Mouse (Mus musculus): ENCODE measurements around the gene Armc9.

The Armc9 gene

DNA sequence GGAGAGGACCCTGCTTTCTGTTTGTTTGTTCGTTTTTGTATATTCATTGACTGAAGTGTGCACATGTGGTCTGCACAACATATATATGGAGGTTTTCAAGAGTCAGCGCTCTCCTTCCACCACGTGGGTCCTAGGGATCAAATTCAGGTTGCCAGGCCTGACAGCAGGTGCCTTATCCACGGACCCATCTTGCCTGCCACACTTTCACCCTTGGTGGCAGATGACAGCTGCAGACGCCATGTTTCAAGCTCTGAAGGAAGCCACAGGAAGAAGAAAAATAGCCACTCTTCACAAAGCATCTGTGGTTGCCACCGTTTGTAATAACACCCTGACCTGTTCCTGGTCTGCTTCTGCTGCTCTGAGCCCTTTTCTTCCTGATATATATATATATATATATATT is 130.7 kb downstream of the Armc9 start:
- no peak for DNase-seq

DNA sequence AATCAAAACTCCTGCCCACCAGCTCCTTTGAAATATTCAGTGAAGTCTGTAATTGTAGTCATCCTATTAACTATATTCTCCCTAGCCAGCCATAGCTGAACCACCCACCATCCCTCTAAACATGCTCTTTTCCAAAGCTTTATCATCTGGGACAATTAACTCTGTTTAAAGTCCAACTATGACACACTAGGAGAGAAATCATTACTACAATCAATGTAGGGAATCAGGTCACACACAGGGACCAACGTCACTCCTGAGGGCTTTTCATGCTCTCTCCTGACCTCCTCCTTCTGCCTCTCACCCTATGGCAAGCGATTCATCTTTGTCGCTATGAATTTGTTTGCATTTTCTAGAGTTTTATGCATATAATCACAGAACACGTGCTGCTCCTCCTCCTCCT is 132.9 kb downstream of the Armc9 start:
- DNase-seq: no peak

DNA sequence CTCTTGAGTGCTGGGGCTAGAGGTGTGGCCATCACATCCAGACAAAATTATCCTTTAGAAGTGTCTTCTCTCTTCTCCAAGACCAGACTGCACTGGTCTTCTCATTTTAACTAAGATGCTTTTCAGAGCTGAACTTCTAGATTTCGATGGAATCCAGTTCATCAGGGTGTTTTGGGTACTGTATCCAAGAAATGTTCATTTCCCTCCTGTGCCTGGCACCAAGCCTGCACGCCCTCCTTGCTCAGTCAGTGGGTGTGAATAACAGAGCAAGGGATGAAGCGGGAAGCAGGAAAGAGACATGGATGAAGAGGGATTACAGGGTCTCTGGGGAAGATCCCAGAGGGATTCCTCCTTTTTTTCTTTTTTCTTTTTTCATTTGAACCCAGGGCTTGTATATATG is 135.9 kb downstream of the Armc9 start:
- no peak for DNase-seq

DNA sequence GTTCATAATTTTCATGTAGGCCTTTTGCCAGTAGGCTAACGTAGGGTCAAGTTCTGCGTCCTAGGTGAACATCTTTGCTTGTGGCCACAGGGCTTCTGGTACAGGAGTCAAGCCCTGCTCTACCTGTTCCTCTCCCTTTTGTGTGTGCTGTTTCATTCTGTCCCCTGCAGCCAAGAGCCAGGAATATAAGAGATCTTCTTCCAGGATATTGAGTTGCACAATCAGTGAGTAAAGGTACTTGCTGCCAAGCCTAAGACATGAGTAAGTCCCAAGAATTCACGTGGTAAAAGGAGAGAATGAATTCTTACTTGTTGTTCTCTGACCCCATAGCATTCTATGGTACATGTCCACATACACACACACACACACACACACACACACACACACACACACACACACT is 138.5 kb downstream of the Armc9 start:
- DNase-seq: no peak

DNA sequence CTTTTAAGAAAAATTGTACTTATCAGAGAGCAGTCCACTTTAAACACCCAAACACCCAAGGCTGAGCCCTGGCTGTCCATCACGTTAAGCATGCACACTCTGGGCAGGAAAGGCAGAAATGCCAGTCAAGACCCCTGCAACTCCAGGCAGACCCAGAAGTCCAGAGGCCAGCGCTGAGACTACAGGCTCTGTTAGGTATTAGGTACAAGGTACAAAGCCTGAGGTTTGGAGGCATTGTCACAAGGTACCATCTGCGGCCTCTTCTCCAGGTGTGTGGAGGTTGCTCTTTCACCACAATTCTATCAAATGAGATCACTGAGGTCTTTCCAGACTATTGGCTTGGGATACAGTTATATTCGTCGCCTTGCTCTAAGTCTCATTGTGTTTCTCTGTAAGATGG is 139.3 kb downstream of the Armc9 start:
- peak; percentile 42 to 68 for DNase-seq

DNA sequence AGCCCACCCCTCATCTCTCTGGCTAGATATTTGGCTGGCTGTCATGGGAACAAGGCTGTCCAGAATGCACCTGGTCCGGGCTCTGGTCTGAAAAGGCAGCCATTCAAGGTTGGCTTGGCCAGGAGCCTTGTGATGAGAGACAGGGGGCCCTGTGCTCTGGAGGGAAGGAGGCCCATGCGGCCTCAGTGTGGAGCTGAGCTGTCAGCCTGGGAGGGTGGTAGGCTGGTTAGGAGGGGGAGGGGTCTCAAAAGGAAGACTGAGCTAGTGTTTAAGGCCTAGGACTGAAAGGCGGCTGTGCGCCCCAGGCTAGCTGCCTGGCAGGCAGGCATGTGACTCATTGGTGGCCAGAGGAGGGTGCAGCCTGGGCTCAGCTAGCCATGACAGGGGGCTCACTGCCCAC is 139.9 kb downstream of the Armc9 start:
- no peak for DNase-seq

DNA sequence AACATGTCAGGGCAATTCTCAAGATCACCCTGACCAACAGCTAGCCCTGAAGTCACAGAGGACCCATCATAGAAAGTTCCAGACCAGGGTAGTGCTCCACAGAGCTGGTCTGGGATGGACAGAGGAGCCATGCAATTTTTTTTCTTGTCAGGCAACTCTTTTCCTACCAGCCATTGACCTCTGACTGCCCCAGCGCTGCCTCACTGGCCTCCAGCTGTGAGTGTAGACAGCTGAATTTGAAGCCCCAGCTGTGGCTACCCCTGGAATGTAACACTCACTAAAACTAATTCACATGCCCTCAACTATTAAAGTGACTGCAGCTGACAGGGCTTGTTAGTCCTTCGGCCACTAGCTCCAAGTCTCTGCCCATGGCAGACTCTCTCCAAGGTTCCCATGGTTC is 145.5 kb downstream of the Armc9 start:
- no peak for DNase-seq

DNA sequence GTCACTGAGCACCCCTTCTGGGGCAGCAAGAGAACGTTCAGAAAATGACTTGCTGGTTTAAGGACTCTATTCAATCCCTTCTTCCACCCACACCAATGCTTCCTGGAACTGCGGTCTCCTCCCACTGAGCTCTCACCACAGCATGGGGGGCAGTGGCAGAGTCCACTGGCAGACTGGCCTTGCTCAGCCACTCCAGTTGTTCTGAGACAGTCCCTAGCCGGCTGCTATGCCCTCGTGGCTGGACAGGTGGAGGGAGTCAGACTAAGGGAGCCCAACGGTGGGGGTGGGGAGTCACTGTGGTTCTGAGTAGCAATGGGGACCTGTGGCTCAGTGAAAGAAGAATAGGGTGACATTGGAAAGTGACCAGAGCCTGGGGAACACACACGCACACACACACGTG is 146.2 kb downstream of the Armc9 start:
- DNase-seq: no peak

DNA sequence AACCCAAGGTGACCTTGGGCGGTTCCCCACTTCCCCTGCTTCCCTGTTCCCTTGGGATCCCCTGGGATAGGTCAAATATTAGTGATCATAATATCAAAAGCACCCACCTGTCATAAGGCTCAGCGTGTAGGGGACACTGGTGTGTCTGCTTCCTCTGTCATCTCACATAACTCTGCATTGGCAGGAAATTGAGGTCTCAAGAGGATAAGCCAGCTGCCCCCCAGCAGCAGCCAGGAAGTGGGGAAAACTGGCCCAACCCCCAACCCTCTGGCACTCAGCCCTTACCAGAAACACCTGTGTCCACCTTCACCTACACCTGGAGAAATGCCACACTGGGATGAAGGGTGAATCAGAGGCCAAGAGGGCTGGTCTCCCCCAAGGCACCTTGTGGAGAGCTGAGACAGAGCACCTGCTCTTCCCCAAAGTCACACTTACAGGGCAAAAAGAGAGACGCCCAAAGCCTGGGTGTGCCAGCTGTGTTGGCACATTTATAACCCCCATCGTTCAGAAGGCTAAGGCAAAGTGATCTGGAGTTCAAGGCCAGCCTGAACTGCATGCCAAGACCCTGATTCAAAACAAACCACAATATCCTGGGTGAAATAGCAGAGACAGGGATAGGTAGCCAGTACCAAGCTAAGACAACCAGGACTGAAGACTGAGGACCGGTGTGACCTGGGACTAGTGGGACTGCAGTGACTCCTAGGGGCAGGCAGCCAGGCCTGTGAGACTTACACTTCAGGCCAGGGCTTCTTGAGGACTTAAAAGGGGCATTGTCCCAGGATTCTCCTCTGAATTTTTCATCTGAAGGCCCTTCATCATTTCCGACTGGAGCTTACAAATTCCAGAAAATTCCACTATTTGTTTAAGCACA is 146.9 kb downstream of the Armc9 start:
- no peak for DNase-seq

DNA sequence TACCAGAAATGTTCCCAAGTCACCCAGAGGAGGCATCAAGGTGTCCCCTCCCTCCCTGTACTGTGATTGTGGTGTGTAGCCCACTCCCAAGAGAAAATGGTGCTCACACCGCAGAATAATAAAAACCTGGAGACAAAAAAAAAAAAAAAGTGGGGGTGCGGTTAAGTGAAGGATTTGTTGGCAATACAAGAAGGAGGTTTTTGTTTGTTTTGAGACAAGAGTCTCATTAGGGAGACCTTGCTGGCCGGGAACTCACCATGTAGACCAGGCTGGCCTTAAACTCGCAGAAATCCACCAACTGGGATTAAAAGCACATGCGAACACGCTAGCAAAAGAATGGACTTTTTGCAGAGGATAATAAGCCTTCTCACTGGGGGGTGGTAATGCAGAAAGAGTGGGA is 148.0 kb downstream of the Armc9 start, which contains the start of gene B3gnt7:
TSS of gene B3gnt7 (plus strand) at position 301 of the 400 bp plus-strand sequence.
- no peak for DNase-seq

DNA sequence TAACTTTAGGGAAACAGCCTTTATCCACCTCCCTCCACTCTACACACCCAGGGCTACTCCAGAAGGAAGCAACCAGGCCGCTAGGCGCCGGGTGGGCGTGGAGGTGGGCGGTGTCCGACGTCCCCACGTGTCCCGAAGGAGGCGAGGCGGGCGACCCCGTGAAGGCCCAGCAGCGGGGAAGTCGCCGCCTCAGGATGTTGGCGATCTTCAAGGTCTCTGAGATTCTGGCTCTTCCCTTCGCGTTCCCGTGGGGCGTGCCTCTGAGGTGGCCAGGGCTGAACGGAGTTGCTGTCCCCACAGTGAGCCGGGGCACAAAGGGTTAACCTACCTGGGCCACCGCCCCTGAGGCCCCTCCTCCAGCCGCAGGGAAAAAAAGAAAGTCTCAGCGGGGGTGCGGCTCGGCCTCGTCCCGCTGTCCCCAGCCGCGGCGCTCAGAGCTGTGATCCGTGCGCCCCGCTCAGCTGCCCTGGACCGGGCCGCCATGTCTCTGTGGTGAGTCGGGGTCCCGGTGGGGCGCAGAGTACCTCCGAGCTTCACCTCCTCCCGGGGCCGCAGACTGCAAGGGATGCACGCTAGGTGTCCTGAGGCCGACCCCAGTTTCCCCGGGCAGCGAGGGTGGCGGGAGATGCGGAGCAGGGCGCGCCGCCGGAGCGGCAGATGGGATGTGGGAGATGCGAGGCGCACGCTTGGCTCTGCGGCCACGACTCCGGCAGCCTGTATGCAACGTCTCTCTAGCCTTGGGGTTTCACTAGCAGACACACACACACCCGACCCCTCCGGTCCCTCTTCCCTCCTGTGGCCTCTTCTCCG is 148.7 kb downstream of the Armc9 start:
- DNase-seq: peak; percentile 41 to 44

DNA sequence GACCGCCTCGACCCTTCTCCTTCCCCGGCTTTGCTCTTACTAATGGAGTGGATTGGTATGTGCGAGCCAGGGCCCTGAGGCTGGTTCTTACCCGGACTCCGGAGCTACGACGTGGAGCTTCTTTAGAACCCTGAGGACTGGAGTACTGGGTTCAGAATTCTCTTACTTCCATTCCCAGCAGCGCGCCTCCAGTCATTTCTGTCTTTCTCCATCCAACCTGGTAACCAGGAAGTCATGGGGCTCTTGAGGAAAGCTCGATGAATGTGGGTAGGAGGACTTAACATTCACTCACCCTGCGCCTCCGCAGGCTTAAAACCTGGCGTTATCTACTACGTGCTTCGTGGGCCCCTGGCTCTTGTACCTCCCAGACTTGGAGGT is 149.3 kb downstream of the Armc9 start:
- no peak for DNase-seq

DNA sequence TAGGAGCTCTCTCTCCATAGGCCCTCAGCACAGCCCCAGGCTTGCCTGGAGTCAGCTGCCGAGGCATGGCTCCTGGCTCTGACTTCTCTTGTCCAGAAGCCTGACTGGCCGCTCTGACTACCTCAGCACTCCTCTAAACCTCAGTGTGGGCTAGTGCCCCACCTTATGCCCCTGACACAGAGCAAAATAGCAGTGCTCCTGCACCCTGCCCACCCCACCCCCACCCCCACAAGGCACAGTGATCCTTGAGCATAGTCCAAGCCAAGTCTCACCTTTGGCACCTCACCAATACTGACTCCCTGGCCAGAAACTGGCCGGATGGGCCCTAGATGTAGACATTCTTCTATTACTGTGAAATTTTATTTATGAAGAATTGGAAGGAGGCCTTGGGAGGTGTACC is 152.1 kb downstream of the Armc9 start:
- peak; percentile 56 to 57 for DNase-seq

DNA sequence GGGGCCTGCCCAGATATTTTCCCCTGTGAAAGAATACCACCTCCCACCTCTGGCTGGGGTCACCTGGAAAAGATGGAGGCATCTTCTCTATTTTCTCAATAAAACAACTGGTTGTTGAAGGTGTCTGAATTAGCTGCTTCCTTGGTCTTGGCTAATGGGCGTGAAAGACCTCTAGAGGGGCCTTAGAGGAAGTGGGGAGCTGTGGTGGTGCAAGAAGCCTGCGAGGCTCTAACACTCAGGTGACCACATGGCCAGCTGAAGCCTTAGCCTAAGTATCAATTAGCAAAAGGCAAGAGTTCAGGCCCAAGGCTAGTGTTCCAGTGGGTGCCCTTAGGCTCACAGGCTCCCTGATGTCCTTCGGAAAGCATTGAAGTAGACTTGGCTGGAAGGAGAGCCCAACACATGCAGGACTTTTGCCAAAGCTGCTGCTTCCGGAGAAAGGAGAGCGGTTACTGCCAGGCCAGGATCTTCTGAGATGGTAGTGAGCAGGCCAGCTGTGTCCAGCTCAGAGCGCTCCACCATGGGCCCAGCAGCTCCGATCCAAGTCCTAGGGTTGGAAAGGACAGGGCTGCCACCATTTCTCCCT is 152.7 kb downstream of the Armc9 start:
- DNase-seq: peak; percentile 33 to 61

DNA sequence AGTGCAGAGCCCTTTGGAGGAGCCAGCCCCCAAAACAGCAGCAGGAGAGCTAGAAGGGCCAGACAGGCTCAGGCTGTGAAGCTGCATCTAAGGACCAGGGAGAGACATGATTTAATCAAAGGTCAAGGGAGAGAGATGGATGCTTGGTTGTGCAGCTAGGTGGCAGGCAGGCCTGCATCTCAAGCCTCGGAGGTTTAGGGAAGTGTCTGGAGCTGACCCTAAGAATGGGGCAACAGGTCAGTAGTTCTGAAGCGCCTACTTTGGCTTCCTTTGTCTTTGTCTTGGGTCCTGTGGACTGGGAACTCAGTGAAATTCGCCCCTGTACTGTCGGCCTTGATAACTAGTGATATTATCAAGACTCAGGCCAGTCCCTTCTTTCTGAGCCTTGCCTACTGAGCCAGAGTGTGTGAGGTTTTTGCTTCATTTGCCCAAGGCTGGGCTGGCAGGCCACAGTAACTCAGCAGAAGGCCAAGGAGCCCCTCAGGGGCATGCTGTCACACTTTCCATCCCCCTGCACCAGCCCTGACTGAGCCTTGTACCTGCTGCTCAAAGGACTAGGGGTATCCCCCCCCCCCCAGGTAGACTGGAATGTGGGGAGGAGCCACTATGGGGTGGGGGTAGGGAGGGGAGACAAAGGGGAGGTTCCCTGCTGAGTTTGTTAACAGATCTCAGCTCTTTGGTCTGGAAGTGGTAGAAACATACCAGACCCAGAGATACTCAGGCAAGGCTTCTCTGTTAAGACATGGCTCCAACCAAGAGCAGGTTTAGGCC is 153.5 kb downstream of the Armc9 start:
- DNase-seq: no peak

DNA sequence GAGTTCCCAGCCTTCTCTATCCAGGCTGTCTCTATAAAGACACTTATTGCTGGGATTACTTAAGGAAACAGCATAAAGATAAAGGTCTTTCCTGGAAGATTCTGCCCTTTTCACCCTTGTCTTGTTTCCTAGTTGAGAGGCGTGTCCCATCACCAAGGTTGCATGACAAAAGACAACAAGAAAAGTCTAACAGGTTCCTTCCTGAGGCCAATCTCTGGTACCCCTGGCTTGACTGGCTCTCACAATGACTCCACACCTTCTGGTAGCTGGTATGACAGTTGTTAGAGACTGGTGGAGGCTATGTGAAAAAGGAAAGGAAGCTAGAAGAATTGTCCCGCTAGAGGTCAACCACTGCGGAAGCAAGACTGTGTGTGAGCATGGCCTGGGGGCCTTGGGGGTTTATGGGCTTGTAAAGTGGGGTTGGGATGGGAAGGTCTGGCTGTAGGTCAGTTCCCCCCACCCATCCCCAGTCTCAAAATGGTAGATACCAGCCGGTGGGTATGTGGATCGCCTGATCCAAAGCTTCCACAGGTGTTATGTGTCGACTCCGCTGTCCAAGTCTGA is 154.8 kb downstream of the Armc9 start:
- no peak for DNase-seq

DNA sequence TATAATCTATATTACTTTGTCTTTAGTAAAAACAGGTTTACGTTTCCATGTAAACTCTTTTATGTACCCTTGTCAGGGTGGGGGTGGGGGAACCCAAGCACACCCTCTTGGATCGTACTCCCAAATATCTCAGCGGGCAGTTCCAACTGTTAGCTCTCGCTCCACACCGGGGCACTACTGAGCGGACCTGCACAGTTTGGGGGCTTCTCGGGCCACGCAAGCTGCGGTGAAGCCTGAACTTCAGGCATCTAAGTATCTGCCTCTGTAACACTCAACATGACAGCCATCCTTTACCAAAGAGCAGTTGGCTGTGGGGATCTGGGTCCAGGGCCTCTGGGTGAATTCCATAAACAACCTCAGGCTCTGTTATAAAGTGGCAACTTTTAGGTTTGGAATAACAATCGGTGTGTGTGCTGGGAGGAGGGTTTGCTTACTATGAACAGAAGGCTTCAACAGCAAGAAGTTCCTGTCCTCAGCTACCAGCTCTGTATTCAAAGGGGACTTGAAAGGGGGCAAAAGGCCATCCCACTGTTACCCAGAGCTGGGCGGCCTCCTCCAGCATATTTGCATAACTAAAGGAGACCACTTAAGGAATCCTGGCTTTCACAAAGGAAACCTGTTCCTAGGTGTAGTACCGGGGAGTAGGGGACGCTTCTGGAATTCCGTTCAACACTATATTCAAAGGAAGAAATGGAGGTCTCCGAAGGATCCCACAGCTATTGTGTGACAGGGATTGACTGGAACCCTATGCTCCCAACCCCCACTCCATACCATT is 156.1 kb downstream of the Armc9 start:
- DNase-seq: no peak

DNA sequence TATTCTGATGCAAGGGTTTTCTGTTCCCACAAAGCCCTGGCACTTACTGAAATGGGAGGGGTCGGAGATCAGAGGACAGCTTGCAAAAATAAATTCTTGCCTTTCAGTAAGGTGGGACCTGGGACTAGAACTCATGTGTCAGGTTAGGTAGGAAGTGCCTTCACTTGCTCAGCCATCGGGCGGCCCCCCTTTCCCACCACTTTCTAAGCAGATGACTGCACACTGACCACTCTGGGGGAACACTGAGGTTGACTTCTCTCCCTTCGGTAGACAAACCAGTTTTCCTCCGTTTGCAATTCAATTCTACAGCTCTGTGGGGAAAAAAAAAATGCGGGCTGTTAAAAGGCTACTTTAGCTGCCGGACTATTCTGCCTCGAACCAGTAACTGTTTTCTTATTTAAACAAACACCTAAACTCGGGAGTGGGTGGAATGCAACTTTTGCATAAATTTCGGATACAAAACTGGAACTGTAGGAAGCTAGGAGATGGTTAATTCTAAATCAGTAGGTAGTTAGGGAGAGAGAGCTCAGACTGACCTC is 157.0 kb downstream of the Armc9 start:
- DNase-seq: peak in 1 of 2 experiments; percentile 51

DNA sequence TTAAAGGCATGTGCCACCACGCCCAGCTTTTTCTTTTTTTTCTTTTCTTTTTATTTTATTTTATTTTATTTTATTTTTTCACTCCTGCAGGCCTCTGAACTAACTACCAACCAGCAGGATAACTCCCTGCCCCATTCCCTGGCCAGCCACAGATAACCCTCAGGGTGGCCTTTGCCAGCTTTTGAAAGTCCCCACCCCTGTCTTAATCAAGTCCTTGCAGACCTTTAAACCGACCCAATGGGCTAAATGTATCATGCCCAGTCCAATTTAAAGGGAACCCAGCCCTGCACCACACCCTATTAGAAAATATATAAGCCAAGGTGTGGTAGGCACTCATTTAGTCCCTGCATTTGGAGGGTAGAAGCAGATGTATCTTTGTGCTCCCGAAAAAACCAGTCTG is 157.7 kb downstream of the Armc9 start:
- no peak for DNase-seq

DNA sequence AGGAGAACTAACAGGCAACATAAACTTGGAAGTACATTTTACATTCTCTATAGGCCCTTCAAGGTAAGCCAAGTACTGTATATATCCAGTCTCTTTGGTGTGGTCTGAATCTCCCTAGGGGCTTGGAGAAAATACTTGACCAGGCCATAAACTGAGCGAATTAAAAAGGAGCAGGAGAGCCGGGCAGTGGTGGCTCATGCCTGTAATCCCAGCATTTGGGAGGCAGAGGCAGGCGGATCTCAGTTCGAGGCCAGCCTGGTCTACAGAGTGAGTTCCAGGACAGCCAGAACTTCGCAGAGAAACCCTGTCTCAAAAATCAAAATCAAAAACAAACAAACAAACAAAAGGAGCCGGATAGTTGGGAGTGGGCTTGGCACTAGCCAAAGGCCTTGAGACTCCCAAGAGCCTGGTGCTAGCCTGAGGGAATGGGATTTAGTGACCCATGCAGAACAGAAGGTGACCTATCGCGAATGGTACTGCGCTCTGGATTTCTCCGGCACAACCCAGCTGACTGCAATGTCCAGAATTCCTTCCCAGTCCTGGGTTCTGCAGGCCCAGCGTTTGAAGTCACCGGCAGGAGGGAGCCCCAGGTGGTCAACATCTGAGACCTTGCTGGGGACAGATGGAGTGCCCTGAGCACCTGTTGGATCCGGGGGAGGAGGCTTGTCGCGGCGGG is 158.7 kb downstream of the Armc9 start:
- no peak for DNase-seq

DNA sequence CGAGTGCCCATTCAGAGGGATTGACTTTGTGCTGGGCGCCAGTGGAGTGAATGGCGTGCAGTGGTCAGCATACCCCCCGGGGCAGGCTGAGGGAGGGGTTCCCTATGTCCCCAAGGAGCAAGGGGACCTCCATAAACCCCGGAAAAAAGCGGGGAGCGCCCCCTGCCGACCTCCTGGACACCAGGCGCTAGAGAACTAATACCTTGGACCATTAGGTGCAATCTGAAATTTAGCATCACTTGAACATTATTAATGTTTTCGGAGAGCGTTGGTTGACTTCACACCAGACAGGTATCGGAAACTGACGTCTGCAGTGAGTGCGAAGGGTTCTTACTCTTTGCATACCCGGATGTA is 159.2 kb downstream of the Armc9 start:
- peak in 1 of 2 experiments; percentile 57 for DNase-seq

All from kidney, adult 8-10 months (tissue).